Mouse (Mus musculus): Measurements from ENCODE around the gene Acat2. TPM values are rescaled to one million over a fixed set of nuclear protein-coding genes. Genes with fewer than 3 reads are reported as not detected.
"Not testable (repeated sequence)": the region's sequence is repeated elsewhere in the genome, so short reads cannot be mapped to it uniquely, and the experiment has no call there.

Gene Acat2
- polyA plus RNA-seq, 1 experiment from 2014 or later = 39.1 TPM

DNA sequence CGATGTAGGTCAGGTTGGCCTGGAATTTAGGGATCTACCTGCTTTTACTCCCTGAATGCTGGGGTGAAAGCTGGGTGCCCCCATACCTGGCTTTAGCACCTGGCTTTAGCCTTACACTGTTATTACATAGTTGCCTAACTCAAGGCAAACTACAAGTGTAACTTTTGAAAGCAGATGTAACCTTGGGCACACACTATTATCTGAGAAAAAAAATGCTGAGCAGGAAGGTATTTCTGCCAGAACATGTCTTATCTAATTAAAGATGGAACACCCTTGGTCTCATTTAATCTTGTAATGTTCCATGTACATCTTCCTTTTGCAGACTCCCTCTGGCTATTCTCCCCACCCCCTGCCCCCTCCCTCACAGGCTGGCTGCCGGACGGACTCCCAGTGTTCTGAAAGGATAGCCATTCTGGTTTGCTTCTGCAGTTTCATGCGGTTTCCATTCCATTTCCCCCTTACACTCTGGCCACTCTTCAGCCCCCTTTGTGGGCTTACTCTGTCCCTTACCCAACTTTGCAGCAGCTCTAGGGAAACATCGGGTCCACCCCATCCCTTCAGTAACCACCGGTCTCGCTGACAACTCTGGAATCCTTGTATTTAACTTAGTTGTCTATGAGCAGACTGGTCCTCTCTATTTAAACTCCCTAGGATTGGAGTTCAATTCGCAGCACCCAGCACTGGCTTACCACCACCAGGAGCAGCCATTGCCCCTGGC, 18.8 kb downstream of the Acat2 start:
- Histone ChIP-seq H3K27ac (ENCODE audit: low read depth) (no peak overlapping the region), H3K36me3 (replicated peaks; ENCODE audit: insufficient read depth, low read length) (peaks cover 11% of the 10 kb centered on the region; the same call in 1 of the 2 replicates), H3K4me2 (ENCODE audit: low read depth, low read length) (no peak overlapping the region), H3K4me3 (ENCODE audit: low read depth, low read length) (no peak overlapping the region), H3K9me3 (ENCODE audit: low read length) (no peaks in the 10 kb centered on the region), H3K27me3 (ENCODE audit: insufficient read depth, low read length) (no peaks in the 10 kb centered on the region), H3K9ac (replicated peaks) (no peak overlapping the region), H3K4me1 (ENCODE audit: insufficient read depth) (peaks cover 8% of the 10 kb centered on the region)
- TF ChIP-seq CTCF (IDR thresholded peaks at IDR 0.05; ENCODE audit: low read depth) (no peak), EP300 (IDR thresholded peaks at IDR 0.05; ENCODE audit: low read depth) (no peak)
- DNase-seq = no peak
- no peak for ATAC-seq
- 65% methylated on average over 8 of the region's 8 CpGs for WGBS (ENCODE audit: insufficient replicate concordance)

- Histone ChIP-seq H3K4me2 (ENCODE audit: low read depth, low read length) (peak within 1 kb of the TSS; percentile 73), H3K27me3 (ENCODE audit: insufficient read depth, low read length) (no peaks in the 10 kb centered on the region), H3K4me1 (ENCODE audit: insufficient read depth) (peaks cover 8% of the 10 kb centered on the region), H3K9ac (replicated peaks) (peak within 1 kb of the TSS; percentile 44), H3K4me3 (ENCODE audit: low read depth, low read length) (peak within 1 kb of the TSS; percentile 39), H3K27ac (ENCODE audit: low read depth) (peak within 1 kb of the TSS; percentile 68), H3K36me3 (replicated peaks; ENCODE audit: insufficient read depth, low read length) (peaks cover 6% of the 10 kb centered on the region; the same call in 1 of the 2 replicates), H3K9me3 (ENCODE audit: low read length) (no peaks in the 10 kb centered on the region)
- DNase-seq (peak; percentile 66), ATAC-seq (peak; percentile 54)
- 10% methylated on average over 26 of the region's 27 CpGs for WGBS (ENCODE audit: insufficient replicate concordance)
- 0 out of 2 replicates have a peak, but pooled peaks have one; percentile 39 for TF ChIP-seq EP300 (IDR thresholded peaks at IDR 0.05; ENCODE audit: low read depth)
- no peak for TF ChIP-seq CTCF (IDR thresholded peaks at IDR 0.05; ENCODE audit: low read depth)
Measured at GRCm38 (mm10) chr17:12940151-12940805, 20.3 kb downstream of the Acat2 start, which contains the start of gene Acat3. Gene Acat3, minus strand, starts transcription at chr17:12940600.

DNA sequence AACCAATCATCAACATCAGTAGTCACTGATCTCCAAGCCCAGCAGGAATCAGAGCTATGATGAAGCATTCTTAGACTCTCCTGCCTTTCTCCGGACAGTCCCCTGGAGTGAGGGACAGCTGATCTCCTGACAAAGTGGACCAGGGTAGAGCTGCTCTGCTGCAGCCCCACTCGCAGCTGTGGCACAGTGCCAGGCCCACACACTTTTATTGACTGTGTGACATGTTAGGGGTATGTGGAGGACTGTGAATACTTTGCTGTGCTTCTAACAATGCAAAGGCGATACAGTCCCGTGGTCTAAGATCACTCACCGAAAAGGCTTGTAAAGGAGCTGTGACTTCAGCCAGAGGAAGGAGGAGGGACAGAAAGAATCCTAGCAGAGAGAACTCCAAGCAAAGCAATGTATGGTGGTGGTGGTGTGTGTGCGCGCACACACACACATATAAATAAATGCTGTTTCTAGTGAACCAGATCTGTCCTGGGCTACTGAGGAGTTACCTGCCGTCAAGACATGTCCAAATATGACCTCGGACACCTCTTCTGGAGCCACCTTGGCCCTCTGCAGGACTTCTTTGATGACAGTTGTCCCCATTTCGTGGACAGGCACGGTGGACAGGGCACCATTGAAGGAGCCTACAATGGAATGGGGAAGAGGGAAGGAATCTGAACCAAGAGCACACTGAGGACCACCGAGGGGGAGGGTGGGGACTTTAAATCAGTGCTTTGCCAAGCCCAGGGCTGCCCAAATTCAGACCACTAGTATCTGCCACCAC, 21.0 kb downstream of the Acat2 start:
- 0 out of 2 replicates have a peak, but pooled peaks have one; percentile 5 for ATAC-seq
- 44% methylated on average over 2 of the region's 12 CpGs for WGBS (ENCODE audit: insufficient replicate concordance)
- peak overlapping the region; percentile 68 for H3K27ac ChIP-seq (ENCODE audit: low read depth)
- H3K27me3 ChIP-seq (ENCODE audit: insufficient read depth, low read length); DNase-seq; H3K36me3 ChIP-seq (replicated peaks; ENCODE audit: insufficient read depth, low read length); H3K4me1 ChIP-seq (ENCODE audit: insufficient read depth); H3K9me3 ChIP-seq (ENCODE audit: low read length): not testable (repeated sequence)
- peak overlapping the region; percentile 73 for H3K4me2 ChIP-seq (ENCODE audit: low read depth, low read length)
- H3K4me3 ChIP-seq (ENCODE audit: low read depth, low read length) = peak overlapping the region; percentile 39
- H3K9ac ChIP-seq (replicated peaks) = peak overlapping the region; percentile 44

DNA sequence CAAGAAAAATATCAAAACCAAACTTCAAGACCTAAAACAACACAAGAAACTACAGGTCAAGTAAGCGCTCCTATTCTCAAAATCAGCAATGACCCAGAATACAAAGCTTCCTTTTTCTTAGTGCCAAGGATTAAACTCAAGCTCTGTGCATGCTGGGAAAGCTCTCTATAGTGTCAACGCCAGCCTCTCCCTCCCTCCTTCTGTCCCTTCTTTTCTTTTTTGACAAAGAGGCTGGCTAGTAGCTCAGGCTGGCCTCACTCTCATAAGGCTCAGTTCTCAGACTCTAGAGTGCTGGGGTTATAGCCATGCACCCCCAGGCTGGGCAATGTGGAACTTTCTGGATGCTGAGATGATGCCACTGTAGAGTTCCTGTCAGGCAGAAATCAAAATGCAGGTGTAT, 22.5 kb downstream of the Acat2 start:
- Histone ChIP-seq H3K9me3 (ENCODE audit: low read length) (no peaks in the 10 kb centered on the region), H3K4me3 (ENCODE audit: low read depth, low read length) (no peak overlapping the region), H3K27me3 (ENCODE audit: insufficient read depth, low read length) (no peaks in the 10 kb centered on the region), H3K9ac (replicated peaks) (no peak overlapping the region), H3K27ac (ENCODE audit: low read depth) (peak overlapping the region; percentile 71), H3K36me3 (replicated peaks; ENCODE audit: insufficient read depth, low read length) (0 out of 2 replicates have a peak, but pooled peaks cover 1% of the 10 kb centered on the region), H3K4me2 (ENCODE audit: low read depth, low read length) (peak overlapping the region; percentile 6; the same call in 1 of the 2 replicates), H3K4me1 (ENCODE audit: insufficient read depth) (peaks cover 8% of the 10 kb centered on the region)
- no peak for ATAC-seq
- no peak for TF ChIP-seq EP300 (IDR thresholded peaks at IDR 0.05; ENCODE audit: low read depth)
- no peak for TF ChIP-seq CTCF (IDR thresholded peaks at IDR 0.05; ENCODE audit: low read depth)
- WGBS (ENCODE audit: insufficient replicate concordance) = 55% methylated on average over 2 of the region's 2 CpGs
- DNase-seq = no peak

DNA sequence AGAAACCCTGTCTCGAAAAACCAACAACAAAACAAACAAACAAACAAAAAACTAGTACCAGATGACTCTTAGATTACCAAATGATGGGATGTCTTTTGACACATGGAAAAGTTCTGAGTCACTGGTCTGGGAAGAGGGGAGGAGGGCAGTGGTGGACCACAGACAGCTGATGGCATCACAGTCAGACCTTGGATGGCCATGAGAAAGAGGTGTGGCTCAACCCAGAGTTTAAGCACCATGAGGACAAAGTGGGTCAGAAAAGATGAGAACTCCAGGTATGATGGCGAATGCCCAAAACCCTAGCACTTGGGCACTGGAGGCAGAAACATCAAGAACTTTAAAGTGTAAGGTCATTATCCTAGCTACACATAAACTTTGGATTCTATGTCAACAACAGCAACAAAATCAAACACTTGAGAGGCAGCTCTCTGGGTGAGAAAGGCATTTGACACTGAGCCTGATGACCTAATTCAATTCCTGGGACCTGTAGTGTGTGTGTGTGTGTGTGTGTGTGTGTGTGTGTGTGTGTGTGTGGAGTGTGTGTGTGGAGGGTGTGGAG, 23.1 kb downstream of the Acat2 start:
- no peak overlapping the region for H3K4me3 ChIP-seq (ENCODE audit: low read depth, low read length)
- TF ChIP-seq EP300 (IDR thresholded peaks at IDR 0.05; ENCODE audit: low read depth) (no peak), CTCF (IDR thresholded peaks at IDR 0.05; ENCODE audit: low read depth) (no peak)
- H3K9ac ChIP-seq (replicated peaks) = no peak overlapping the region
- no peaks in the 10 kb centered on the region for H3K9me3 ChIP-seq (ENCODE audit: low read length)
- H3K27me3 ChIP-seq (ENCODE audit: insufficient read depth, low read length) = no peaks in the 10 kb centered on the region
- H3K4me1 ChIP-seq (ENCODE audit: insufficient read depth) = peaks cover 8% of the 10 kb centered on the region
- H3K36me3 ChIP-seq (replicated peaks; ENCODE audit: insufficient read depth, low read length) = no peaks in the 10 kb centered on the region
- DNase-seq (peak; percentile 40), ATAC-seq (peak; percentile 64)
- no peak overlapping the region for H3K4me2 ChIP-seq (ENCODE audit: low read depth, low read length)
- H3K27ac ChIP-seq (ENCODE audit: low read depth) = peak overlapping the region; percentile 71
- WGBS (ENCODE audit: insufficient replicate concordance) = 67% methylated on average over 2 of the region's 2 CpGs
